In genomic region chr19:53340423-53340822, GRCm38 (mm10) we compare ENCODE assay signal across 11 mouse cellular contexts. TPM values are rescaled to one million over a fixed set of nuclear protein-coding genes. Genes with fewer than 3 reads are reported as not detected.
DNase-seq lines count a peak whose midpoint lies in the region; ATAC-seq and TF ChIP-seq lines count a peak whose summit lies in the region.
"Had no signal": no experiment of that assay in that cellular context is flagged by ENCODE, and none has a peak within 500 bp of the region (broad histone marks: within the 10 kb centered on the region; RNA-seq: fewer than 3 reads in every experiment).

No protein-coding gene starts in this region.

- no peak for TF ChIP-seq CTCF in intestine, postnatal 0 days (IDR thresholded peaks at IDR 0.05; ENCODE audit: low read depth)
- TF ChIP-seq CTCF in midbrain, postnatal 0 days (IDR thresholded peaks at IDR 0.05), result no peak

- 19% methylated on average over 6 of the region's 6 CpGs for WGBS in intestine, embryonic 14.5 days
- WGBS in intestine, postnatal 0 days, result 16% methylated on average over 6 of the region's 6 CpGs
- 16% methylated on average over 6 of the region's 6 CpGs for WGBS in kidney, embryonic 14.5 days
- 30% methylated on average over 6 of the region's 6 CpGs for WGBS in midbrain, postnatal 0 days

- no peaks in the 10 kb centered on the region for H3K27me3 ChIP-seq in intestine, embryonic 14.5 days (replicated peaks; ENCODE audit: control insufficient read depth, insufficient read depth, low read length)
- no peaks in the 10 kb centered on the region for H3K27me3 ChIP-seq in intestine, postnatal 0 days (replicated peaks; ENCODE audit: control insufficient read depth, insufficient read depth, low read length)
- no peaks in the 10 kb centered on the region for H3K27me3 ChIP-seq in kidney, embryonic 14.5 days (ENCODE audit: control insufficient read depth, insufficient read depth, low read length)
- no peaks in the 10 kb centered on the region for H3K27me3 ChIP-seq in midbrain, postnatal 0 days (ENCODE audit: insufficient read depth, low read length)
- H3K27me3 ChIP-seq: heart, embryonic 12.5 days had no signal

- no peak overlapping the region for H3K27ac ChIP-seq in intestine, embryonic 14.5 days (ENCODE audit: low read depth)
- no peak overlapping the region for H3K27ac ChIP-seq in intestine, postnatal 0 days (ENCODE audit: low read depth, low read length)
- H3K27ac ChIP-seq in kidney, embryonic 14.5 days (ENCODE audit: low read depth, low read length), result no peak overlapping the region
- no peak overlapping the region for H3K27ac ChIP-seq in midbrain, postnatal 0 days (ENCODE audit: low read depth, low read length)

- peak overlapping the region; percentile 9; the same call in 1 of the 2 replicates for H3K4me2 ChIP-seq in intestine, embryonic 14.5 days (ENCODE audit: low read length)
- no peak overlapping the region for H3K4me2 ChIP-seq in intestine, postnatal 0 days (replicated peaks; ENCODE audit: low read depth)
- no peak overlapping the region for H3K4me2 ChIP-seq in kidney, embryonic 14.5 days (replicated peaks; ENCODE audit: low read depth, low read length)
- peak overlapping the region; percentile 28 for H3K4me2 ChIP-seq in midbrain, postnatal 0 days (ENCODE audit: low read depth, low read length, poor library complexity, severe bottlenecking)
- H3K4me2 ChIP-seq: heart, embryonic 12.5 days had no signal

- no peak overlapping the region for H3K9ac ChIP-seq in intestine, embryonic 14.5 days (ENCODE audit: low read length)
- no peak overlapping the region for H3K9ac ChIP-seq in intestine, postnatal 0 days (ENCODE audit: low read depth, low read length)
- no peak overlapping the region for H3K9ac ChIP-seq in kidney, embryonic 14.5 days (ENCODE audit: low read depth, low read length)
- H3K9ac ChIP-seq in midbrain, postnatal 0 days (replicated peaks; ENCODE audit: low read length, poor library complexity, severe bottlenecking), result no peak overlapping the region
- H3K9ac ChIP-seq: heart, embryonic 12.5 days had no signal

- DNase-seq in intestine, embryonic 14.5 days (ENCODE audit: low spot score), result peak; percentile 59
- DNase-seq in c-Kit-positive CD71-negative TER-119-negative erythroid progenitor cells, embryonic 14.5 days (ENCODE audit: low read depth), result peak; percentile 17
- DNase-seq in midbrain, postnatal 0 days (ENCODE audit: low spot score), result peak; percentile 62
- no peak for DNase-seq in layer of hippocampus, adult 18-20 months (ENCODE audit: low spot score in 2 of 2)
- DNase-seq in thymus, postnatal 10 days (ENCODE audit: low spot score in 2 of 2), result no peak
- DNase-seq: cerebellum, adult 2 months had no signal

- peaks cover 16% of the 10 kb centered on the region for H3K36me3 ChIP-seq in intestine, embryonic 14.5 days (ENCODE audit: control insufficient read depth, insufficient read depth, low read length)
- H3K36me3 ChIP-seq in intestine, postnatal 0 days (ENCODE audit: control insufficient read depth, insufficient read depth), result peaks cover 12% of the 10 kb centered on the region
- peaks cover 9% of the 10 kb centered on the region; the same call in 1 of the 2 replicates for H3K36me3 ChIP-seq in kidney, embryonic 14.5 days (ENCODE audit: control insufficient read depth, insufficient read depth, low read length)
- peaks cover 9% of the 10 kb centered on the region; the same call in 1 of the 2 replicates for H3K36me3 ChIP-seq in midbrain, postnatal 0 days (ENCODE audit: insufficient read depth, low read length)

- H3K4me3 ChIP-seq in intestine, embryonic 14.5 days (ENCODE audit: low read depth, low read length), result no peak overlapping the region
- H3K4me3 ChIP-seq in intestine, postnatal 0 days (ENCODE audit: low read depth, low read length), result no peak overlapping the region
- H3K4me3 ChIP-seq in kidney, embryonic 14.5 days (ENCODE audit: low read length), result no peak overlapping the region
- peak overlapping the region; percentile 15; the same call in 1 of the 2 replicates for H3K4me3 ChIP-seq in midbrain, postnatal 0 days (ENCODE audit: low read depth, low read length)
- H3K4me3 ChIP-seq: erythroblast, embryonic 14.5 days; heart, embryonic 12.5 days had no signal

- H3K4me1 ChIP-seq in intestine, embryonic 14.5 days (replicated peaks; ENCODE audit: control insufficient read depth, insufficient read depth, low read length), result peaks cover 7% of the 10 kb centered on the region; the same call in 1 of the 2 replicates
- no peaks in the 10 kb centered on the region for H3K4me1 ChIP-seq in intestine, postnatal 0 days (replicated peaks; ENCODE audit: control insufficient read depth, insufficient read depth, low read length)
- 0 out of 2 replicates have a peak, but pooled peaks cover 11% of the 10 kb centered on the region for H3K4me1 ChIP-seq in kidney, embryonic 14.5 days (ENCODE audit: control insufficient read depth, insufficient read depth, low read length)
- H3K4me1 ChIP-seq in midbrain, postnatal 0 days (ENCODE audit: insufficient read depth, low read length), result no peaks in the 10 kb centered on the region

- H3K9me3 ChIP-seq in intestine, embryonic 14.5 days (ENCODE audit: control insufficient read depth, low read length), result no peaks in the 10 kb centered on the region
- no peaks in the 10 kb centered on the region for H3K9me3 ChIP-seq in intestine, postnatal 0 days (ENCODE audit: control insufficient read depth)
- peaks cover 3% of the 10 kb centered on the region; the same call in 1 of the 2 replicates for H3K9me3 ChIP-seq in kidney, embryonic 14.5 days (ENCODE audit: control insufficient read depth, low read length)
- H3K9me3 ChIP-seq in midbrain, postnatal 0 days (ENCODE audit: low read length), result no peaks in the 10 kb centered on the region
- H3K9me3 ChIP-seq: heart, embryonic 12.5 days had no signal

- ATAC-seq in intestine, embryonic 14.5 days (replicated peaks; ENCODE audit: low FRiP score, low TSS enrichment, low read depth), result 0 out of 2 replicates have a peak, but pooled peaks have one; percentile 30
- no peak for ATAC-seq in intestine, postnatal 0 days
- ATAC-seq in kidney, embryonic 14.5 days (ENCODE audit: low FRiP score, low TSS enrichment), result peak; percentile 37; the same call in 1 of the 2 replicates
- ATAC-seq in midbrain, postnatal 0 days (ENCODE audit: low FRiP score), result no peak

RNA-seq across cellular contexts. Expression of gene Mxi1, which starts 30.1 kb away (rescaled TPM):
- 30.4 and 37.5 TPM in 2 replicates for polyA plus RNA-seq in intestine, embryonic 14.5 days (2014; fragmentation: Nextera tagmentation; extraction: Ambion mirVana)
- 58.9 and 64.0 TPM in 2 replicates for polyA plus RNA-seq in intestine, postnatal 0 days (2015; fragmentation: Nextera tagmentation; extraction: Ambion mirVana)
- polyA plus RNA-seq in kidney, embryonic 14.5 days (2014; fragmentation: Nextera tagmentation; extraction: Ambion mirVana), result 31.0 and 42.5 TPM in 2 replicates
- 40.9 and 49.2 TPM in 2 replicates for total RNA-seq in midbrain, postnatal 0 days (2014; rRNA removed)
- 37.7 and 38.8 TPM in 2 replicates for polyA plus RNA-seq in midbrain, postnatal 0 days (2015; fragmentation: Nextera tagmentation; extraction: Ambion mirVana)
- 10 to 100 TPM; 66.9 to 77.8 TPM for total RNA-seq in layer of hippocampus, adult 18-20 months (2021)

RNA-seq across cellular contexts. Expression of gene Gm10197, which starts 31.1 kb away (rescaled TPM):
- 2.2 TPM in 1 of 2 replicates, not detected in the other for polyA plus RNA-seq in intestine, embryonic 14.5 days (2014; fragmentation: Nextera tagmentation; extraction: Ambion mirVana)
- polyA plus RNA-seq in intestine, postnatal 0 days (2015; fragmentation: Nextera tagmentation; extraction: Ambion mirVana), result not detected in 2 replicates
- 2.0 and 3.2 TPM in 2 replicates for polyA plus RNA-seq in kidney, embryonic 14.5 days (2014; fragmentation: Nextera tagmentation; extraction: Ambion mirVana)
- total RNA-seq in midbrain, postnatal 0 days (2014; rRNA removed), result not detected in 2 replicates
- not detected in 2 replicates for polyA plus RNA-seq in midbrain, postnatal 0 days (2015; fragmentation: Nextera tagmentation; extraction: Ambion mirVana)
- not detected for total RNA-seq in layer of hippocampus, adult 18-20 months (2021)
- total RNA-seq: megakaryocyte, adult 5-6 weeks had no signal
- polyA plus RNA-seq: cerebellum, adult 2 months; erythroblast, embryonic 14.5 days; heart, embryonic 12.5 days had no signal

RNA-seq across cellular contexts. Expression of gene Smndc1, which starts 50.0 kb away (rescaled TPM):
- polyA plus RNA-seq in intestine, embryonic 14.5 days (2014; fragmentation: Nextera tagmentation; extraction: Ambion mirVana), result 43.8 and 43.9 TPM in 2 replicates
- polyA plus RNA-seq in intestine, postnatal 0 days (2015; fragmentation: Nextera tagmentation; extraction: Ambion mirVana), result 36.2 and 36.3 TPM in 2 replicates
- polyA plus RNA-seq in kidney, embryonic 14.5 days (2014; fragmentation: Nextera tagmentation; extraction: Ambion mirVana), result 47.7 and 49.4 TPM in 2 replicates
- total RNA-seq in midbrain, postnatal 0 days (2014; rRNA removed), result 8.9 and 17.8 TPM in 2 replicates
- 28.9 and 35.0 TPM in 2 replicates for polyA plus RNA-seq in midbrain, postnatal 0 days (2015; fragmentation: Nextera tagmentation; extraction: Ambion mirVana)
- 10 to 100 TPM; 41.4 to 42.4 TPM for total RNA-seq in layer of hippocampus, adult 18-20 months (2021)

Comparison
In these comparisons a context has a peak if more than half of its experiments do, and no peak if none do; other contexts are left out.
1. ATAC-seq: peak in intestine, embryonic 14.5 days (single experiment) and kidney, embryonic 14.5 days (single experiment); none in intestine, postnatal 0 days (single experiment) and midbrain, postnatal 0 days (single experiment).
2. H3K4me2 ChIP-seq: peak in intestine, embryonic 14.5 days (single experiment) and midbrain, postnatal 0 days (single experiment); none in intestine, postnatal 0 days (single experiment) and kidney, embryonic 14.5 days (single experiment).
3. DNase-seq: peak in intestine, embryonic 14.5 days (single experiment), c-Kit-positive CD71-negative TER-119-negative erythroid progenitor cells, embryonic 14.5 days (single experiment) and midbrain, postnatal 0 days (single experiment); none in layer of hippocampus, adult 18-20 months (0 of 2) and thymus, postnatal 10 days (0 of 2).